Mouse (Mus musculus): ENCODE data around the gene Foxo1.

GRCm38 (mm10) chr3:52325006-52325405 is 56.9 kb downstream of the Foxo1 start:
- TF ChIP-seq POLR2A (IDR thresholded peaks at IDR 0.05; ENCODE audit: extremely low read depth, insufficient read depth, low read length) (no peak), CTCF (IDR thresholded peaks at IDR 0.05; ENCODE audit: extremely low read depth, insufficient read depth, low read length) (no peak)

Data from cortical plate, adult 2 months (tissue).